Mouse (Mus musculus) adrenal gland, adult (tissue): ENCODE results near the gene Gm128.
A peak's percentile ranks its signal among the peaks of the same experiment; 100 is the strongest.

Source experiments
- DNase-seq, 2 experiments: peaks; one replicate each; pipeline ENCODE4 v3.0.0; 2022 to 2023; ENCODE audit warnings: low spot score in 1 of 2; ENCODE audit not compliant: inconsistent age in 2 of 2

Gene Gm128

DNA sequence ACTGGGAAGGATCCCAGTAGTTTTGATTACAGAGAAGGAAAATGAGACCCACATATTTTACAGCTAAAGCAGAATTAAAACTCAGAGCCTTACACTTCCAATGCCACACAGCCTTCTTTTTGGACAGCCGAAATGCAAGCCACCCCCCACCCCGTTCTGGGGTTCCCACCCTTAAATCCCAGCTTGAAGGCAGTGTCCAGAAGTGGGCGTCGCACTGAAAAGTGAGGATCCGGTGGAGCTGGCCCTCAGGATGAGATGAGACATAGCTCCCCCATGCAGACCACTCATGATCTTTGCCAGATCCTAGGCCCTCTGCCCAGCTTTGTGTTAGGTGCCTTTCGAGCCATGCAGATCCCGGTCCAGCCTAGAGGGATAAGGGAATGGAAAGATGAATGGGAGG is at the start of gene Gm128:
TSS of gene Gm128 (minus strand) at position 101 of the 400 bp plus-strand sequence.
- no peak for DNase-seq

- no peak for DNase-seq
These were observed 49.6 kb upstream of the Gm128 start for GRCm38 (mm10) chr3:95291041-95291440.

GRCm38 (mm10) chr3:95290156-95290555 is 48.8 kb upstream of the Gm128 start:
- no peak for DNase-seq

GRCm38 (mm10) chr3:95289419-95289818 is 48.0 kb upstream of the Gm128 start:
- peak in 1 of 2 experiments; percentile 33 for DNase-seq

- peak in 1 of 2 experiments; percentile 23 for DNase-seq
These were observed 46.1 kb upstream of the Gm128 start for GRCm38 (mm10) chr3:95287541-95287940.

GRCm38 (mm10) chr3:95286510-95286909 is 45.1 kb upstream of the Gm128 start:
- peak; percentile 46 to 62 for DNase-seq

- peak in 1 of 2 experiments; percentile 35 for DNase-seq
These were observed 44.6 kb upstream of the Gm128 start for GRCm38 (mm10) chr3:95286011-95286410.

- peak in 1 of 2 experiments; percentile 59 for DNase-seq
These were observed 44.0 kb upstream of the Gm128 start for GRCm38 (mm10) chr3:95285390-95285789.

GRCm38 (mm10) chr3:95284501-95285281 is 43.3 kb upstream of the Gm128 start:
- peak; percentile 75 to 90 for DNase-seq

- DNase-seq: peak; percentile 47 to 81
These were observed 42.7 kb upstream of the Gm128 start for GRCm38 (mm10) chr3:95284062-95284461.

DNA sequence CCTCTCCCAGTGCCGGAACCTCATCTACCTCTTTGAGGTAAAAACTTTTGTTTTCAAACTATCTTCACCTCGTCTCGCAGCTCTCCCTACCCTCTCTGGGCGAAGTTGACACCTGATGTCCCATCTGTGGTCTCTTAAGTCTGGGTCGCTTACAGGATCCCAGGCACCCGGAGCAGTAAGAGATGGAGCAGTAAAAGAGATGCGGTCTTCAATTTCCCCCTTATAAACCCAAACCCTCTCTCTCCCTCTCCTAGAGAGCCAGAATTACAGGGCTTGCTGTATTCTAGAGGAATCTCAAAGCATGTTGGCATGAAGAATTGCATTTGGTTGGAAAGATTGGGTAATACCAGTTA is 42.2 kb upstream of the Gm128 start:
- no peak for DNase-seq

- DNase-seq: peak; percentile 84 to 95
These were observed 41.6 kb upstream of the Gm128 start for GRCm38 (mm10) chr3:95282865-95283588.

GRCm38 (mm10) chr3:95282381-95282864 is 41.0 kb upstream of the Gm128 start:
- peak; percentile 53 to 93 for DNase-seq

- DNase-seq: peak; percentile 99
These were observed 40.1 kb upstream of the Gm128 start, which contains the start of the genes Mindy1 and Prune1 for GRCm38 (mm10) chr3:95281216-95282126. Mindy1 (plus strand) TSS chr3:95281345. Prune1 (minus strand) TSS chr3:95282076.

DNA sequence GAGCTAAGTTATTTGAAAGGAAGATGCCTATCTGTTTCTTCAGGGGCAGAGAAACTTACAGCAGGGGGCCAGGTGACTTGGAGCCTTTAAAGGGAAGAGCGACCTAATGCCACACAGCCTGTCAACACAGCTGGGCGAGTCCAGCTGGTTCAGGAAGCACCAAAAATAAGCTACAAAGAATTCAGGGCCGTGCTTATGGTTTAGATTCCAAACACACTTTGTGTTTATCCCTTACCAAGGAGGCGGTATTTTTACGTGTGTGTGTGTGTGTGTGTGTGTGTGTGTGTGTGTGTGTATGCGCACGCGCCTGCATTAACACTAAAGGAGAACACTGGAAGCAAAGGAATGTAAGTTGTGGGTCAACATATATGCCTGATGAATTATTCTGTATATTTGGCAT is 39.3 kb upstream of the Gm128 start:
- no peak for DNase-seq

DNA sequence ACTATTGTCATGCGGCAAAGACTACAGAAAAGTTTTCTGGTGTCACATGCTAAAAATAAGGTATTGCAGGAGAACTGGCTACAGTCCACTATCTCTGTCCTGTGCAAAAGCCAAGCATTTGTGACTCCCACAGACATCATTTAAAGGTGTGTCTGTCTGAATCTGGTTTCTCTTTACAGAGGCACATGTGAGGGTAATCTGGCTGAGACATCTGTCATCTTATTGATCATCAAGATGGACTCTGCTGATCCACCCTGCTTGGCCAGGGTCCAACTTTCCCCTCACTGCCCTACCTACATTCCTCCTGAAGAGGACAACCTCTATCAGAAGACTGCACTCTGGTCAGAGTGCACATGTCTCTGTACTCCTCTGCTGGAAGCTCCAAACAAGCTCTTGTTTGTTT is 35.8 kb upstream of the Gm128 start:
- DNase-seq: peak in 1 of 2 experiments; percentile 45

GRCm38 (mm10) chr3:95276428-95276934 is 35.1 kb upstream of the Gm128 start:
- DNase-seq: no peak

DNA sequence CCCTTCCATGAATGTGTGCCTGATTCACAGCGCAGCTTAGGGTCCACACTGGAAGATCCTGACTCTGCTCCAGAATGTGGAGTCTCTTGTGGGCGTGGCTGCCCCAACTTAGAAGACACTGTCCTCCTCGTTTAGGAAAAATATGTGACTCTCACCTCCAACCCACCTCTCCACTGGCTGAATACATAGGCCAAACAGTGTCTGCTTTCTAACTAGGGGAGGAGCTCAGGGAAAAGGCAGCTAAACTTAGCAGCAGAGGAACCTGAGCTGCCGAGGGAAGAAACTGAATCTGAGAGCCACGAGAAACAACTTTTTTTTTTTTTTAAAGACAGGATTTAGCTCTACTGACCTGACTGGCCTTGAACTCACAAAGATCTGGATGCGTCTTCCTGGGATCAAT is 33.8 kb upstream of the Gm128 start:
- DNase-seq: peak in 1 of 2 experiments; percentile 25

GRCm38 (mm10) chr3:95274453-95274852 is 33.1 kb upstream of the Gm128 start:
- no peak for DNase-seq

GRCm38 (mm10) chr3:95273471-95273870 is 32.1 kb upstream of the Gm128 start:
- peak in 1 of 2 experiments; percentile 22 for DNase-seq
